16 mouse cellular contexts compared by ENCODE assay signal in the genomic region with DNA sequence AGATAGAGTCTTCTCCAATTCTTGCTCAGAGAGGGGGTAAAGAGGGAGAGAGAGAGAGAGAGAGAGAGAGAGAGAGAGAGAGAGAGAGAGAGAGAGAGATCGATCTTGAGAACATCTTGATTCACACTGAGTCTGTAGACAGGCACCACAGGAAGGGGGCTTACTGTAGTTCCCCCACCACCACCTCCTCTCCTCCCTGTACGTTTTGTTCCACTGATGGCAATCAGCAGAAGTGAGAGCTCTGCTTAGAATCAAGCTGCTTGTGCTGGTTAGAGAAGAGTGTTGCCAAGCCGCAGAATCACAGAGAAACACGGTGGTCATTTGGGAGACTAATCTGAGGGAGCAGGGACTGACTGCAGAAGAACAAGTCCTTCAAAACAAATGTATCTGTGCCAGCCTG. TPM values are rescaled to one million over a fixed set of nuclear protein-coding genes. Genes with fewer than 3 reads are reported as not detected.
A peak's percentile ranks its signal among the peaks of the same experiment; 100 is the strongest.
DNase-seq lines count a peak whose midpoint lies in the region; ATAC-seq and TF ChIP-seq lines count a peak whose summit lies in the region.
"Had no signal": no experiment of that assay in that cellular context is flagged by ENCODE, and none has a peak within 500 bp of the region (broad histone marks: within the 10 kb centered on the region; RNA-seq: fewer than 3 reads in every experiment).

No protein-coding gene starts in this region.

- peaks cover 23% of the 10 kb centered on the region for H3K4me1 ChIP-seq in hindbrain, embryonic 13.5 days (replicated peaks)
- peaks cover 14% of the 10 kb centered on the region for H3K4me1 ChIP-seq in hindbrain, embryonic 10.5 days (replicated peaks)
- H3K4me1 ChIP-seq in midbrain, embryonic 14.5 days (ENCODE audit: control insufficient read depth, insufficient read depth, low read length): peaks cover 16% of the 10 kb centered on the region
- H3K4me1 ChIP-seq in cerebellum, adult 2 months (ENCODE audit: control insufficient read depth, insufficient read depth, low read length): no peaks in the 10 kb centered on the region

- no peaks in the 10 kb centered on the region for H3K9me3 ChIP-seq in hindbrain, embryonic 13.5 days
- no peaks in the 10 kb centered on the region for H3K9me3 ChIP-seq in hindbrain, embryonic 10.5 days
- no peaks in the 10 kb centered on the region for H3K9me3 ChIP-seq in midbrain, embryonic 14.5 days (ENCODE audit: control insufficient read depth, low read length)
- H3K9me3 ChIP-seq: embryonic facial prominence, embryonic 13.5 days; intestine, embryonic 15.5 days had no signal

- H3K4me2 ChIP-seq in hindbrain, embryonic 13.5 days: peak overlapping the region; percentile 54
- H3K4me2 ChIP-seq in midbrain, embryonic 14.5 days (ENCODE audit: low read length): peak overlapping the region; percentile 59
- H3K4me2 ChIP-seq: intestine, embryonic 15.5 days; liver, embryonic 13.5 days had no signal

- ATAC-seq in hindbrain, embryonic 13.5 days (ENCODE audit: low FRiP score): no peak
- no peak for ATAC-seq in midbrain, embryonic 14.5 days (ENCODE audit: low FRiP score, low TSS enrichment)
- ATAC-seq: intestine, embryonic 15.5 days had no signal

- H3K27me3 ChIP-seq in hindbrain, embryonic 13.5 days: no peaks in the 10 kb centered on the region
- 0 out of 2 replicates have a peak, but pooled peaks cover 4% of the 10 kb centered on the region for H3K27me3 ChIP-seq in hindbrain, embryonic 10.5 days (ENCODE audit: insufficient read depth, poor library complexity, severe bottlenecking)
- H3K27me3 ChIP-seq in midbrain, embryonic 14.5 days (ENCODE audit: control insufficient read depth, insufficient read depth, low read length): no peaks in the 10 kb centered on the region
- no peaks in the 10 kb centered on the region for H3K27me3 ChIP-seq in cerebellum, adult 2 months (ENCODE audit: control insufficient read depth, insufficient read depth, low read length)
- H3K27me3 ChIP-seq: embryonic facial prominence, embryonic 13.5 days; intestine, embryonic 15.5 days had no signal

- H3K4me3 ChIP-seq in hindbrain, embryonic 13.5 days: peak overlapping the region; percentile 33
- H3K4me3 ChIP-seq in hindbrain, embryonic 10.5 days: no peak overlapping the region
- peak overlapping the region; percentile 32 for H3K4me3 ChIP-seq in midbrain, embryonic 14.5 days (replicated peaks; ENCODE audit: low read depth, low read length)
- H3K4me3 ChIP-seq in cerebellum, adult 2 months (replicated peaks; ENCODE audit: insufficient read depth, low read depth, low read length): no peak overlapping the region
- H3K4me3 ChIP-seq: embryonic facial prominence, embryonic 13.5 days; intestine, embryonic 15.5 days; liver, embryonic 13.5 days had no signal

- 61% methylated on average over 4 of the region's 4 CpGs for WGBS in hindbrain, embryonic 13.5 days
- 64% methylated on average over 4 of the region's 4 CpGs for WGBS in hindbrain, embryonic 10.5 days
- WGBS in midbrain, embryonic 14.5 days: 60% methylated on average over 4 of the region's 4 CpGs
- 45% methylated on average over 4 of the region's 4 CpGs for WGBS in cerebellum, adult 2 months

- no peak for DNase-seq in hindbrain, embryonic 10.5 days (ENCODE audit: low spot score)
- DNase-seq in CD4-positive helper T cell, adult 2 months (ENCODE audit: low read depth, low spot score): peak; percentile 31
- DNase-seq in brain, embryonic 14.5 days (ENCODE audit: low read depth): peak; percentile 35
- DNase-seq in midbrain, embryonic 14.5 days: peak; percentile 11
- no peak for DNase-seq in cerebellum, adult 2 months
- no peak for DNase-seq in heart, postnatal 25 days (ENCODE audit: low spot score)
- DNase-seq in adrenal gland, postnatal 14 days: no peak
- DNase-seq: cerebellum, postnatal 36 days; kidney, postnatal 14 days; layer of hippocampus, postnatal 36 days; left cerebral cortex, postnatal 4 days; liver, embryonic 13.5 days; lung, postnatal 14 days had no signal

- TF ChIP-seq POLR2A in brain, embryonic 14.5 days (IDR thresholded peaks at IDR 0.05; ENCODE audit: borderline replicate concordance, extremely low read depth, insufficient read depth, insufficient read length, poor library complexity, severe bottlenecking): no peak
- TF ChIP-seq POLR2A in cerebellum, adult 2 months (IDR thresholded peaks at IDR 0.05; ENCODE audit: borderline replicate concordance, insufficient read depth, low read length): no peak

- intact Hi-C loops in heart, postnatal 25 days (cut with DNase I): no loop called here

- peak overlapping the region; percentile 36 for H3K9ac ChIP-seq in hindbrain, embryonic 13.5 days
- peak overlapping the region; percentile 39 for H3K9ac ChIP-seq in midbrain, embryonic 14.5 days (replicated peaks; ENCODE audit: low read length)
- H3K9ac ChIP-seq: embryonic facial prominence, embryonic 13.5 days; intestine, embryonic 15.5 days; liver, embryonic 13.5 days had no signal

- no peaks in the 10 kb centered on the region for H3K36me3 ChIP-seq in hindbrain, embryonic 13.5 days
- no peaks in the 10 kb centered on the region for H3K36me3 ChIP-seq in hindbrain, embryonic 10.5 days
- H3K36me3 ChIP-seq in midbrain, embryonic 14.5 days (ENCODE audit: control insufficient read depth, insufficient read depth, low read length): no peaks in the 10 kb centered on the region
- H3K36me3 ChIP-seq: embryonic facial prominence, embryonic 13.5 days; intestine, embryonic 15.5 days; liver, embryonic 13.5 days had no signal

- no peak for TF ChIP-seq CTCF in brain, embryonic 14.5 days (IDR thresholded peaks at IDR 0.05; ENCODE audit: borderline replicate concordance, extremely low read depth, insufficient read depth, insufficient read length)
- no peak for TF ChIP-seq CTCF in cerebellum, adult 2 months (IDR thresholded peaks at IDR 0.05; ENCODE audit: borderline replicate concordance, insufficient read depth, low read depth, low read length)

- peak overlapping the region; percentile 78 for H3K27ac ChIP-seq in hindbrain, embryonic 13.5 days
- H3K27ac ChIP-seq in hindbrain, embryonic 10.5 days: no peak overlapping the region
- H3K27ac ChIP-seq in midbrain, embryonic 14.5 days (replicated peaks; ENCODE audit: low read depth, low read length): no peak overlapping the region
- H3K27ac ChIP-seq in cerebellum, adult 2 months (ENCODE audit: insufficient read depth, low read length): no peak overlapping the region
- H3K27ac ChIP-seq: embryonic facial prominence, embryonic 13.5 days; intestine, embryonic 15.5 days; liver, embryonic 13.5 days had no signal

RNA-seq across cellular contexts. Expression of a gene that starts 1.7 kb away (rescaled TPM):
- 4.8 and 5.1 TPM in 2 replicates for polyA plus RNA-seq in hindbrain, embryonic 13.5 days (2015; fragmentation: Nextera tagmentation; extraction: Ambion mirVana)
- polyA plus RNA-seq in hindbrain, embryonic 10.5 days (2016; fragmentation: Nextera tagmentation; extraction: Ambion mirVana): 0.68 and 1.9 TPM in 2 replicates
- 6.0 and 8.5 TPM in 2 replicates for polyA plus RNA-seq in brain, embryonic 14.5 days (2012; rRNA removed)
- polyA plus RNA-seq in midbrain, embryonic 14.5 days (2014; fragmentation: Nextera tagmentation; extraction: Ambion mirVana): 5.3 and 7.5 TPM in 2 replicates
- 12.5 and 15.2 TPM in 2 replicates for polyA plus RNA-seq in cerebellum, adult 2 months (2012; rRNA removed)
- under 1 TPM; 0.25 to 0.34 TPM for total RNA-seq in heart, postnatal 25 days (2021)
- 3.8 and 4.4 TPM in 2 replicates for total RNA-seq in adrenal gland, postnatal 14 days (2021)

Comparison
In these comparisons a context has a peak if more than half of its experiments do, and no peak if none do; other contexts are left out.
1. H3K4me3 ChIP-seq: peak in hindbrain, embryonic 13.5 days (single experiment) and midbrain, embryonic 14.5 days (single experiment); none in hindbrain, embryonic 10.5 days (single experiment) and cerebellum, adult 2 months (single experiment).
2. DNase-seq: peak in CD4-positive helper T cell, adult 2 months (single experiment), brain, embryonic 14.5 days (single experiment) and midbrain, embryonic 14.5 days (single experiment); none in hindbrain, embryonic 10.5 days (single experiment), cerebellum, adult 2 months (0 of 2), heart, postnatal 25 days (single experiment) and adrenal gland, postnatal 14 days (single experiment).